Mouse (Mus musculus): ENCODE results near the gene Atoh7.

DNA sequence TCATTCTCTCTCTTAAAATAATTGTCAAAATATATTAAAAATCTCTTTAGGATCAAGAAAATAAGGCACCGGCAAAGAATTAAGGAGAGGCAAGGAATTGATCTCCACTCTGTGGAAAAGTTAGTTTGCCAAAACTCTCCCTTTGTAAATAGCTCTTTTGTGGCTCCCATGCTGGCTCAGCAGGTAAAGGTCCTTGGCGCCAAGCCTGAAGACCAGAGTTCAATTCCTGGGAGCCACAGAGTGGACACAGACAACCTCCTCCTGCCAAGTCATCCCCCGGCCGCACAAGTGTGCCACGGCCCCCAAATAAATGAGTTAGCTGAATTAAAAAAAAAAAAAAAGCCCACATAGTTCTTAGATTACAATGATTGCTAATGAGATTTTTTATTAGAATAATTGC lies 36.8 kb upstream of the Atoh7 start:
- TF ChIP-seq CTCF (IDR thresholded peaks at IDR 0.05; ENCODE audit: low read depth) (no peak), EP300 (optimal IDR thresholded peaks at IDR 0.05) (no peak)

All from stomach, postnatal 0 days (tissue).